Mouse (Mus musculus) myocyte (in vitro differentiated cells): Measurements from ENCODE around the gene Zfp709. TPM values are rescaled to one million over a fixed set of nuclear protein-coding genes. Genes with fewer than 3 reads are reported as not detected.
"Not testable (repeated sequence)": the region's sequence is repeated elsewhere in the genome, so short reads cannot be mapped to it uniquely, and the experiment has no call there.

Experiments used
- H3K27me3 ChIP-seq: one replicate; pipeline ENCODE4 v1.6.1; 2011; ENCODE audit not compliant: control insufficient read depth, insufficient read depth, insufficient read length
- H3K36me3 ChIP-seq: one replicate; pipeline ENCODE4 v1.6.1; 2011; ENCODE audit not compliant: control insufficient read depth, insufficient read depth
- H3K4me2 ChIP-seq: one replicate; pipeline ENCODE4 v1.6.1; 2011; ENCODE audit warnings: low read depth, control low read depth
- H3K4me3 ChIP-seq: one replicate; pipeline ENCODE4 v1.5.1; 2011; ENCODE audit warnings: mild to moderate bottlenecking, control low read depth, moderate library complexity
- H3K79me2 ChIP-seq: one replicate; pipeline ENCODE4 v1.6.1; 2011; ENCODE audit not compliant: control insufficient read depth, insufficient read depth
- H3ac ChIP-seq: one replicate; pipeline ENCODE4 v1.6.1; 2011; ENCODE audit not compliant: control insufficient read depth, insufficient read length
- CEBPB ChIP-seq: IDR thresholded peaks from 2 replicates; pipeline ENCODE4 v1.6.1; 2011; ENCODE audit warnings: mild to moderate bottlenecking, moderate library complexity; ENCODE audit not compliant: poor library complexity, insufficient read depth, severe bottlenecking
- E2F4 ChIP-seq: IDR thresholded peaks from one replicate; pipeline ENCODE4 v1.6.1; 2011; ENCODE audit warnings: mild to moderate bottlenecking, control low read depth, moderate library complexity; ENCODE audit not compliant: insufficient read depth
- MAX ChIP-seq: IDR thresholded peaks from one replicate; pipeline ENCODE4 v1.6.1; 2011; ENCODE audit warnings: low read depth, mild to moderate bottlenecking, control low read depth
- MYOD1 ChIP-seq, 3 experiments: IDR thresholded peaks; one replicate each; pipeline ENCODE4 v1.6.1; 2011; ENCODE audit warnings: control low read depth in 2 of 3, low read depth in 2 of 3, mild to moderate bottlenecking in 2 of 3, moderate library complexity in 1 of 3; ENCODE audit not compliant: insufficient read length in 2 of 3, control insufficient read depth in 1 of 3
- MYOG ChIP-seq, 3 experiments: IDR thresholded peaks; one replicate each; pipeline ENCODE4 v1.6.1; 2011; ENCODE audit warnings: control low read depth in 2 of 3, low read depth in 2 of 3, mild to moderate bottlenecking in 2 of 3; ENCODE audit not compliant: insufficient read length in 2 of 3, control insufficient read depth in 1 of 3, insufficient read depth in 1 of 3
- POLR2A ChIP-seq: IDR thresholded peaks from one replicate; pipeline ENCODE4 v1.6.1; 2011; ENCODE audit warnings: low read depth, mild to moderate bottlenecking, control low read depth, moderate library complexity; ENCODE audit not compliant: insufficient read length
- POLR2AphosphoS2 ChIP-seq: IDR thresholded peaks from one replicate; pipeline ENCODE4 v1.6.1; 2011; ENCODE audit warnings: low read depth, control low read depth; ENCODE audit not compliant: insufficient read length
- REST ChIP-seq: IDR thresholded peaks from one replicate; pipeline ENCODE4 v1.6.1; 2011; ENCODE audit warnings: mild to moderate bottlenecking, control low read depth, moderate library complexity; ENCODE audit not compliant: insufficient read depth, insufficient read length
- SRF ChIP-seq: IDR thresholded peaks from one replicate; pipeline ENCODE4 v1.6.1; 2011; ENCODE audit warnings: low read depth; ENCODE audit not compliant: control insufficient read depth, insufficient read length
- TCF12 ChIP-seq: IDR thresholded peaks from one replicate; pipeline ENCODE4 v1.6.1; 2011; ENCODE audit warnings: mild to moderate bottlenecking, control low read depth; ENCODE audit not compliant: poor library complexity, insufficient read depth, severe bottlenecking
- TCF3 ChIP-seq: IDR thresholded peaks from one replicate; pipeline ENCODE4 v1.6.1; 2011; ENCODE audit warnings: low read depth, control low read depth; ENCODE audit not compliant: insufficient read length
- USF1 ChIP-seq: IDR thresholded peaks from one replicate; pipeline ENCODE4 v1.6.1; 2011; ENCODE audit warnings: low read depth, mild to moderate bottlenecking, control low read depth, moderate library complexity
- polyA plus RNA-seq: library from polyadenylated mRNA; unstranded; fragments of >200 nt; fragmentation: generic; extraction: Trizol; gene quantifications from one replicate; pipeline ENCODE4 v1.2.1, GENCODE M21; 2012; ENCODE audit warnings: missing spikeins

Zfp709 gene
- polyA plus RNA-seq, 1 experiment = 0.31 TPM

DNA sequence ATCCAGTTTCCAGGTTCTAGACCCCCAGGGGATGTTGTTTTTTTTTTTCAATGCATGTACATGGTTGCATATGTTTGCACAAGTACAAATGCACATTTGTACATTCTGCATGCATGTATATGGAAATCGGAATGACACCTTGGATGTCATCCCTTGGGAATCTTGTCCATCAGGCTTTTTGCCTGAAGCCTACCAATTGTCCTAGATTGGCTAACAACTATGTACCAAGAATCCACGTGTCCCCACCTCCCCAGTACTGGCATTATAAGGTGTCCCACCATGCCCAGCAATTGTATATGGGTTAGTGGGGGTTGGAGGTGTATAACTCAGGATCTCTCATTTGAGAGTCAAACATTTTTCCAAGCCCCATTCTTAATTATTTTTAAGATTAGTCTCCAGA lies 30.5 kb downstream of the Zfp709 start:
- Histone ChIP-seq H3K79me2 (no peaks in the 10 kb centered on the region), H3ac (no peak overlapping the region), H3K4me2 (no peak overlapping the region), H3K27me3 (no peaks in the 10 kb centered on the region), H3K4me3 (no peak overlapping the region), H3K36me3 (no peaks in the 10 kb centered on the region)
- TF ChIP-seq MYOG (IDR thresholded peaks at IDR 0.05; ENCODE audit: control insufficient read depth in 1 of 3, insufficient read depth in 1 of 3, insufficient read length in 2 of 3, low read depth in 2 of 3) (no peak), MAX (no peak), REST (no peak), TCF3 (no peak), TCF12 (no peak), E2F4 (no peak), POLR2AphosphoS2 (no peak), SRF (no peak), MYOD1 (IDR thresholded peaks at IDR 0.05; ENCODE audit: control insufficient read depth in 1 of 3, insufficient read length in 2 of 3, low read depth in 2 of 3) (no peak), USF1 (no peak), POLR2A (no peak), CEBPB (no peak)

DNA sequence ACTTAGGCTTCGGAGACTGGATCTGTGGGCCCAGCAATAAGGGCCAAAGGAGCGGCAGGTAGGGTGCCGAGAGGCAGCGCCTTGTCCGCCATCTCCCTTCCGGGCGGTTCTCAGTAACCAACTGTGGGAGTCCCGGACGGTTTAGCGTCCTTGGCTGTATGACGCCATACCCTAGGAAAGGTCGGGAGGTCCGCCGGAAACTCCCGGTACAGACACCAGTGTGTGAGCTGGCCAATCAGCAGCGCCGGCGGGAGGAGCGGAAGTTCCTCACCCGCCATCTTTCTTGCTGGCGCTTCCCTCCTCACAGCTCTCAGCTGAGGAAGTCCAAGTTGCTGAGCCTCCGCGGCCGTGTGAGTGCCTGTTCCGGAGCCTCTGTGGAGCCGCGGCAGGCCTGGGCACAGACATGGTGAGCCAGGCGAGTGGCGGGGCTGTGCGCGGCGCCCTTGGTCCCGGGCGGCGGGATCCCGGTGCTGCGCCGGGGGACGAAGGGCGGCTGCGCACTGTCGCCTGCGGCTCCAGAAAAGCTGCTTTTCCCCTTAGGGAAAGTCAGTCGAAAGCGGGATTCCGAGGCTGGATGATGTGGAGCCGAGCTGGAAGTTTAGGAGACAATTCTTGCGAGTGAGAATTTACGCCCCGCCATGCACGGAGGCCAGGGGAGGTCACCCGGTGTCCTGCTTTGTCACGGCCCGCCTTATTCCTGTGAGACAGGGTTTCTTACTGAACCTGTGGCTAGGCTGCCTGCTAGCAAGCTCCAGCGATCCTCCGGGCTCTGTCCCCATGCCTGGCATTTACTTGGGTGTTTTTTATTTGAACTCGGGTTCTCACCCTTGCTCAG lies 41.0 kb downstream of the Zfp709 start:
- Histone ChIP-seq H3K4me3 (peak overlapping the region; percentile 89), H3K36me3 (peaks cover 8% of the 10 kb centered on the region), H3K79me2 (peaks cover 37% of the 10 kb centered on the region), H3K27me3 (no peaks in the 10 kb centered on the region), H3K4me2 (peak overlapping the region; percentile 87), H3ac (peak overlapping the region; percentile 82)
- TF ChIP-seq USF1 (no peak), TCF12 (no peak), MAX (no peak), POLR2A (peak; percentile 92), MYOG (IDR thresholded peaks at IDR 0.05; ENCODE audit: control insufficient read depth in 1 of 3, insufficient read depth in 1 of 3, insufficient read length in 2 of 3, low read depth in 2 of 3) (no peak), E2F4 (no peak), MYOD1 (IDR thresholded peaks at IDR 0.05; ENCODE audit: control insufficient read depth in 1 of 3, insufficient read length in 2 of 3, low read depth in 2 of 3) (no peak), SRF (peak; percentile 36), REST (no peak), TCF3 (no peak), POLR2AphosphoS2 (peak; percentile 76), CEBPB (no peak)

DNA sequence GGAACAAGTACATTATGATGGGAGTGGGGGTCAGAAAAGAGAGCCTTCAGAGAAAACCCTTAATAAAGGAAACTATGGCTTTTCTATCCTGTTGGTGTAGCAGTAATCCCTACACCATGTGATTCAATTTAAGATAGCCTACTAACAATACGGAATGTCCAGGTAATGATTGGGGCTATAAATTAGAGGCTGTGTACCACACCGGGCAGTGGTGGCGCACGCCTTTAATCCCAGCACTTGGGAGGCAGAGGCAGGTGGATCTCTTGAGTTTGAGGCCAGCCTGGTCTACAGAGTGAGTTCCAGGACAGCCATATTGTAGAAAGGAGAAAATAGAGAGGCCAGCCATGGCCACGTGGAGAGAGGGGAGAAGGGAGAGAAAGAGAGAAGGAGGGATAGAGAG lies 44.0 kb downstream of the Zfp709 start:
- Histone ChIP-seq H3K79me2 (peaks cover 39% of the 10 kb centered on the region), H3K4me2 (no peak overlapping the region), H3K27me3 (no peaks in the 10 kb centered on the region), H3K36me3 (peaks cover 25% of the 10 kb centered on the region), H3K4me3 (no peak overlapping the region), H3ac (no peak overlapping the region)
- TF ChIP-seq MYOG (IDR thresholded peaks at IDR 0.05; ENCODE audit: control insufficient read depth in 1 of 3, insufficient read depth in 1 of 3, insufficient read length in 2 of 3, low read depth in 2 of 3) (no peak), USF1 (no peak), SRF (no peak)

DNA sequence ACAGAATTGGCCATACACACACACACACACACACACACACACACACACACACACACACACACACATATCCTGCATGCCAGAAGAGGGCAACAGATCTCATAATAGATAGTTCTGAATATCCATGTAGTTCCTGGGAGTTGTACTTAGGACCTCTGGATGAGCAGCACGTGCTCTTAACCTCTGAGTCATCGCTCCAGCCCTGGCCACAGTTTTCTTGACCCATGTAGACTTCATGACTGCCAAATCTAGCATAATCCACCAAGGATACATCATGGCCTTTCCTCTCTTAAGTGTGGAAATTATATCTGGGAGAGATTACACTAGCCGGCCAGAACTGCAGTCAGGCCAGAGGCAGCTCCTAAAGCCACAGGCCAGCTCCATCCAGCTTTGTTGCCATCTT lies 44.7 kb downstream of the Zfp709 start:
- Histone ChIP-seq H3ac (no peak overlapping the region), H3K27me3 (no peaks in the 10 kb centered on the region), H3K36me3 (peaks cover 32% of the 10 kb centered on the region), H3K4me3 (no peak overlapping the region), H3K79me2 (peaks cover 39% of the 10 kb centered on the region), H3K4me2 (no peak overlapping the region)
- no peak for TF ChIP-seq POLR2A
- TF ChIP-seq CEBPB = no peak
- TF ChIP-seq SRF = no peak
- TF ChIP-seq TCF12 = no peak
- TF ChIP-seq MYOD1 (IDR thresholded peaks at IDR 0.05; ENCODE audit: control insufficient read depth in 1 of 3, insufficient read length in 2 of 3, low read depth in 2 of 3) = no peak
- no peak for TF ChIP-seq USF1
- TF ChIP-seq POLR2AphosphoS2 = no peak
- no peak for TF ChIP-seq MAX
- TF ChIP-seq TCF3 = no peak
- TF ChIP-seq REST = no peak
- no peak for TF ChIP-seq E2F4
- no peak for TF ChIP-seq MYOG (IDR thresholded peaks at IDR 0.05; ENCODE audit: control insufficient read depth in 1 of 3, insufficient read depth in 1 of 3, insufficient read length in 2 of 3, low read depth in 2 of 3)

DNA sequence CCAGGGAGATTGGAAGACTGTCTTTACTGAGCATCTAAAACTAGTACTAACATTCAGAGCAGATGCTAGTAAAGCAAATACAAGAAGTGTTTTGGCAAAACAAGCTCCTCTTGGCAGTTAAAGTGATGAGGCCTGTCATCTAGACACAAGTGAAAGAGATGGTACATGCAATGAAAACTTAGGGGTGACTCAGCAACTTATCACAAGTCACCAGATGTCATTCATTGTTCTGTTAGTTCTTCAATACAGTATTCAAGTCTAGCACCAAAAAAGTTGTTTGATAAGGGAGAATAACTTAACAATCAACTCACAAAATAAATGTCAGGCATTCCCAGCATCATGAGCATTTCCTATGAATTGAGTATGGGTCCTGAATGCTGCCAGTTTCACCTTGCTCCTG lies 46.0 kb downstream of the Zfp709 start:
- no peaks in the 10 kb centered on the region for H3K27me3 ChIP-seq
- TF ChIP-seq MAX = no peak
- no peak for TF ChIP-seq TCF3
- no peak for TF ChIP-seq POLR2AphosphoS2
- no peak for TF ChIP-seq SRF
- TF ChIP-seq REST = no peak
- TF ChIP-seq MYOD1 (IDR thresholded peaks at IDR 0.05; ENCODE audit: control insufficient read depth in 1 of 3, insufficient read length in 2 of 3, low read depth in 2 of 3) = no peak
- no peak for TF ChIP-seq TCF12
- TF ChIP-seq USF1 = no peak
- TF ChIP-seq POLR2A = no peak
- no peak for TF ChIP-seq CEBPB
- no peak for TF ChIP-seq MYOG (IDR thresholded peaks at IDR 0.05; ENCODE audit: control insufficient read depth in 1 of 3, insufficient read depth in 1 of 3, insufficient read length in 2 of 3, low read depth in 2 of 3)
- H3K4me3 ChIP-seq = no peak overlapping the region
- peaks cover 39% of the 10 kb centered on the region for H3K79me2 ChIP-seq
- peaks cover 34% of the 10 kb centered on the region for H3K36me3 ChIP-seq
- H3ac ChIP-seq = no peak overlapping the region
- no peak overlapping the region for H3K4me2 ChIP-seq

DNA sequence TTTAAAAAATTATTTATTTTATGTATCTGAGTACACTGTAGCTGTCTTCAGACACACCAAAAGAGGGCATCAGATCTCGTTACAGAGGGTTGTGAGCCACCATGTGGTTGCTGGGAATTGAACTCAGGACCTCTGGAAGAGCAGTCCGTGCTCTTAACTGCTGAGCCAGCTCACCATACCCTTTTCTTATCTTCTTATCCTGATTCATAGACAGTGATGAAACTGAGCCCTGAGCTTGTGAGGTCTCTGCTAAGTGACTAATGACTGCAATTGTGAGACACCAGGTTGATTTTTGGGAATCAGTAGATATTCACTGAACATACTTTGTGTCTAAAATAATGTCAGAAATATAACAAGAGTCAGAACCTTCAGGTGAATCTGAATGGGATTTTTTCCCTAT lies 56.2 kb downstream of the Zfp709 start:
- H3K4me2 ChIP-seq, H3ac ChIP-seq, H3K4me3 ChIP-seq, H3K27me3 ChIP-seq, H3K79me2 ChIP-seq, H3K36me3 ChIP-seq: not testable (repeated sequence)
